Mouse (Mus musculus) limb, embryonic 15.5 days (tissue): ENCODE data around the gene Gm49711. TPM values are rescaled to one million over a fixed set of nuclear protein-coding genes. Genes with fewer than 3 reads are reported as not detected.
A peak's percentile ranks its signal among the peaks of the same experiment; 100 is the strongest.

ENCODE experiments used
- ATAC-seq: fragments of 200-750 bp; cut with Nextera tagmentation; 2 replicates; pipeline ENCODE4 v1.8.0; 2017; ENCODE audit warnings: low read depth, moderate TSS enrichment; ENCODE audit not compliant: insufficient number of reproducible peaks, low FRiP score, low TSS enrichment
- H3K27ac ChIP-seq: fragments of 300-500 bp; sonication (generic); 2 replicates; pipeline ENCODE4 v1.5.1; 2015; ENCODE audit warnings: moderate library complexity, mild to moderate bottlenecking, inconsistent platforms
- H3K27me3 ChIP-seq: fragments of 300-500 bp; sonication (generic); 2 replicates; pipeline ENCODE4 v1.6.1; 2015; ENCODE audit warnings: inconsistent platforms
- H3K36me3 ChIP-seq: fragments of 300-500 bp; sonication (generic); 2 replicates; pipeline ENCODE4 v1.6.1; 2015; ENCODE audit warnings: inconsistent platforms
- H3K4me1 ChIP-seq: fragments of 300-500 bp; sonication (generic); 2 replicates; pipeline ENCODE4 v1.6.1; 2015; ENCODE audit warnings: inconsistent platforms
- H3K4me2 ChIP-seq: fragments of 300-500 bp; sonication (generic); 2 replicates; pipeline ENCODE4 v1.6.1; 2015; ENCODE audit warnings: mild to moderate bottlenecking, inconsistent platforms
- H3K4me3 ChIP-seq: fragments of 300-500 bp; sonication (generic); 2 replicates; pipeline ENCODE4 v1.5.1; 2015; ENCODE audit warnings: mild to moderate bottlenecking, inconsistent platforms
- H3K9ac ChIP-seq: fragments of 300-500 bp; sonication (generic); 2 replicates; pipeline ENCODE4 v1.6.1; 2015; ENCODE audit warnings: inconsistent platforms
- H3K9me3 ChIP-seq: fragments of 300-500 bp; sonication (generic); 2 replicates; pipeline ENCODE4 v1.6.1; 2016; ENCODE audit warnings: inconsistent platforms
- WGBS: fragments of 180-500 bp; shearing (Covaris S2); methylation state at CpG from one replicate; pipeline ENCODE4 v1.1.7; 2015; 5-methylcytosine and 5-hydroxymethylcytosine counted together
- polyA plus RNA-seq: library from polyadenylated mRNA; unstranded; fragments of >200 nt; fragmentation: Nextera tagmentation; extraction: Ambion mirVana; gene quantifications from 2 replicates; pipeline ENCODE4 v1.2.1, GENCODE M21; 2015

Gm49711 gene
- polyA plus RNA-seq, 1 experiment from 2014 or later, result 0.27 TPM

- no peaks in the 10 kb centered on the region for H3K9me3 ChIP-seq
- no peak for ATAC-seq
- H3K36me3 ChIP-seq, result peaks cover 7% of the 10 kb centered on the region; the same call in 1 of the 2 replicates
- no peaks in the 10 kb centered on the region for H3K27me3 ChIP-seq
- no peak overlapping the region for H3K27ac ChIP-seq
- 0 out of 2 replicates have a peak, but pooled peaks cover 5% of the 10 kb centered on the region for H3K4me1 ChIP-seq
- H3K9ac ChIP-seq, result no peak overlapping the region
- H3K4me2 ChIP-seq, result no peak overlapping the region
- WGBS, result 75% methylated on average over 3 of the region's 3 CpGs
- H3K4me3 ChIP-seq, result no peak overlapping the region
Measured at GRCm38 (mm10) chr16:92105631-92106030, 47.5 kb downstream of the Gm49711 start.

GRCm38 (mm10) chr16:92107346-92107745, 49.2 kb downstream of the Gm49711 start:
- Histone ChIP-seq H3K27me3 (no peaks in the 10 kb centered on the region), H3K27ac (no peak overlapping the region), H3K9ac (no peak overlapping the region), H3K36me3 (peaks cover 11% of the 10 kb centered on the region), H3K4me3 (no peak overlapping the region), H3K4me2 (no peak overlapping the region), H3K9me3 (no peaks in the 10 kb centered on the region), H3K4me1 (0 out of 2 replicates have a peak, but pooled peaks cover 3% of the 10 kb centered on the region)
- WGBS, result 91% methylated on average over 5 of the region's 5 CpGs
- ATAC-seq, result no peak

- no peak for ATAC-seq
- H3K4me1 ChIP-seq, result peaks cover 26% of the 10 kb centered on the region
- no peak overlapping the region for H3K9ac ChIP-seq
- no peak overlapping the region for H3K4me3 ChIP-seq
- H3K36me3 ChIP-seq, result peaks cover 18% of the 10 kb centered on the region
- no peaks in the 10 kb centered on the region for H3K27me3 ChIP-seq
- WGBS, result 70% methylated on average over 5 of the region's 5 CpGs
- no peak overlapping the region for H3K27ac ChIP-seq
- no peak overlapping the region for H3K4me2 ChIP-seq
- no peaks in the 10 kb centered on the region for H3K9me3 ChIP-seq
Measured at GRCm38 (mm10) chr16:92114706-92115241, 56.7 kb downstream of the Gm49711 start.

- ATAC-seq, result no peak
- no peak overlapping the region; the same call in 1 of the 2 replicates for H3K4me3 ChIP-seq
- H3K27ac ChIP-seq, result no peak overlapping the region
- H3K27me3 ChIP-seq, result no peaks in the 10 kb centered on the region
- no peak overlapping the region for H3K9ac ChIP-seq
- peaks cover 18% of the 10 kb centered on the region for H3K36me3 ChIP-seq
- H3K9me3 ChIP-seq, result no peaks in the 10 kb centered on the region
- 34% methylated on average over 20 of the region's 20 CpGs for WGBS
- H3K4me1 ChIP-seq, result peaks cover 26% of the 10 kb centered on the region
- peak overlapping the region; percentile 13; the same call in 1 of the 2 replicates for H3K4me2 ChIP-seq
Measured at GRCm38 (mm10) chr16:92115611-92116421, 57.7 kb downstream of the Gm49711 start.

GRCm38 (mm10) chr16:92117337-92118209, 59.5 kb downstream of the Gm49711 start:
- Histone ChIP-seq H3K36me3 (peaks cover 7% of the 10 kb centered on the region), H3K9me3 (no peaks in the 10 kb centered on the region), H3K27me3 (no peaks in the 10 kb centered on the region), H3K9ac (no peak overlapping the region), H3K4me1 (peaks cover 26% of the 10 kb centered on the region), H3K4me3 (no peak overlapping the region), H3K4me2 (no peak overlapping the region), H3K27ac (no peak overlapping the region)
- 61% methylated on average over 9 of the region's 9 CpGs for WGBS
- no peak for ATAC-seq

- Histone ChIP-seq H3K27me3 (no peaks in the 10 kb centered on the region), H3K4me1 (peaks cover 26% of the 10 kb centered on the region), H3K9me3 (no peaks in the 10 kb centered on the region), H3K9ac (no peak overlapping the region), H3K27ac (no peak overlapping the region), H3K4me2 (no peak overlapping the region), H3K36me3 (no peaks in the 10 kb centered on the region), H3K4me3 (no peak overlapping the region)
- ATAC-seq, result no peak
- 51% methylated on average over 13 of the region's 13 CpGs for WGBS
Measured at GRCm38 (mm10) chr16:92119013-92119515, 60.9 kb downstream of the Gm49711 start.

DNA sequence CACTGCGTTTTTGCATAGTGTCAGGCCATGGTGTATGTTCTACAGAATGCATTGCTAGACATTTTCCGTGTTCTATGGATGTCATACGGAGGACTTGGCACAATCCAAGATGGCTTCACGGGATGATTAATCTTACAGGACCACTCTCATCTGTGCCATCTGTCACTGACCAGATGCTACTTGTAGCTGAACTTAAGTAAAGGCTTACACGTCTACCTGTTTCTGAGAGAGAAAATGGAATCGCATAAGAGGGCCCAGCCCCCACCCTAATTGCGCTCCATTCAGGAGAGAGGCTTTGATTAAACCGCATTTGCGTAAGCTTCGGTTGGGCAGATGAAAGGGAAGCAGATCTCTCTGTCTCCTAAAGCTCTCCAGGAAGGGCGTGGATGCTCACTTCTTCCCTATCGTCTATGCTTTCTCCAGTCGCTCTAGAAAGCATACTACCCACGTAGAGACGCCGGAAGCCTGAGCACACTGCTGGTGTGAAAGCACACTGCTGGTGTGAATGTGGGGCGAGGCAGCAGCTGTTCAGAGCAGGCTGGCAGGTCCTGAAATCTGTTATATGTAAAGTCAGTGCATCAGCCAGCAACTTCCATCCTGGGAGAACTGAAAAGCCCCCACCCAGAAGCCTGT, 62.9 kb downstream of the Gm49711 start:
- no peaks in the 10 kb centered on the region for H3K36me3 ChIP-seq
- H3K9ac ChIP-seq, result no peak overlapping the region
- H3K9me3 ChIP-seq, result no peaks in the 10 kb centered on the region
- no peak overlapping the region for H3K4me2 ChIP-seq
- H3K4me1 ChIP-seq, result peaks cover 12% of the 10 kb centered on the region
- H3K27ac ChIP-seq, result no peak overlapping the region
- no peak overlapping the region for H3K4me3 ChIP-seq
- no peak for ATAC-seq
- H3K27me3 ChIP-seq, result no peaks in the 10 kb centered on the region
- WGBS, result 76% methylated on average over 17 of the region's 17 CpGs

DNA sequence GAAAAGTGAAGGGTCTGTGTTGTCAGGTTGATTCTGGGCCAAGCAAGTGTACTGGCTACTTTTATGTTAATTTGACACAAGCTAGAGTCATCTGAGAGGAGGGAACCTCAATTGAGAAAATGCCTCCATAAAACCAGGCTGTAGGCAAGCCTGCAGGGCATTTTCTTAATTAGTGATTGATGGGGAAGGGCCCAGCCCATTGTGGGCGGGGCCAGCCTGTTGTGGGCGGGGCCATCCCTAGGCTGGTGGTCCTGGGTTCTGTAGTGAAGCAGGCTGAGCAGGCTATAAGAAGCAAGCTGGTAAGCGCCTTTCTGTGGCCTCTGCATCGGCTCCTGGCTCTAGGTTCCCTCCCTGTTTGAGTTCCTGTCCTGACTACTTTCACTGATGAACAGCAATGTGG, 69.1 kb downstream of the Gm49711 start:
- 46% methylated on average over 4 of the region's 4 CpGs for WGBS
- no peaks in the 10 kb centered on the region for H3K9me3 ChIP-seq
- no peaks in the 10 kb centered on the region for H3K4me1 ChIP-seq
- H3K36me3 ChIP-seq, result no peaks in the 10 kb centered on the region
- H3K4me2 ChIP-seq, result no peak overlapping the region
- H3K27ac ChIP-seq, result no peak overlapping the region
- no peak overlapping the region for H3K4me3 ChIP-seq
- no peak overlapping the region for H3K9ac ChIP-seq
- H3K27me3 ChIP-seq, result no peaks in the 10 kb centered on the region
- no peak for ATAC-seq

DNA sequence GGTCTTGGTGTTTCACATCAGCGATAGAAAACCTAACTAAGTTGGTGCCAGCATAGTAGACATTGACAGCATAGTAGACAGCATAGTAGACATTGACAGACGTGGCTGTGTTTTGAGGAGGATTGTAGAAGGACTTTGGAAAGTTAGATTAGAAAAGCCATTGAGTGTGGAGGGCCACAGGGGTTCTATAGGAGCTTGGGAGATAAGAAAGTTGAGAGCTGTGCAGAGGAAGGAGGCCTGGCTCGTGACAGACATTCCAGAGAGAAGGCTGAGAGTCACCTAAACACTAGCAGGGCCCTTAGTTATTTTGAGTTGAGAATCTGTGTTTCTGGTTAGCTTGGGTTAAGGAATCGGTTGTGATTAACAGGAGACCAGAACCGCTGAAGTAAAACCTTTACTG, 69.5 kb downstream of the Gm49711 start:
- no peak overlapping the region for H3K9ac ChIP-seq
- no peaks in the 10 kb centered on the region for H3K4me1 ChIP-seq
- no peaks in the 10 kb centered on the region for H3K9me3 ChIP-seq
- H3K36me3 ChIP-seq, result no peaks in the 10 kb centered on the region
- ATAC-seq, result no peak
- H3K4me3 ChIP-seq, result no peak overlapping the region
- 84% methylated on average over 5 of the region's 5 CpGs for WGBS
- H3K27ac ChIP-seq, result no peak overlapping the region
- no peaks in the 10 kb centered on the region for H3K27me3 ChIP-seq
- no peak overlapping the region for H3K4me2 ChIP-seq

- no peak for ATAC-seq
- no peak overlapping the region for H3K27ac ChIP-seq
- H3K4me1 ChIP-seq, result no peaks in the 10 kb centered on the region
- H3K4me2 ChIP-seq, result no peak overlapping the region
- H3K4me3 ChIP-seq, result no peak overlapping the region
- H3K9ac ChIP-seq, result no peak overlapping the region
- WGBS, result 91% methylated on average over 8 of the region's 8 CpGs
- H3K9me3 ChIP-seq, result no peaks in the 10 kb centered on the region
- no peaks in the 10 kb centered on the region for H3K36me3 ChIP-seq
- no peaks in the 10 kb centered on the region for H3K27me3 ChIP-seq
Measured at GRCm38 (mm10) chr16:92129843-92130242, 71.7 kb downstream of the Gm49711 start.

- WGBS, result 87% methylated on average over 4 of the region's 4 CpGs
- Histone ChIP-seq H3K9ac (no peak overlapping the region), H3K36me3 (no peaks in the 10 kb centered on the region), H3K4me3 (no peak overlapping the region), H3K27ac (no peak overlapping the region), H3K4me2 (no peak overlapping the region), H3K9me3 (no peaks in the 10 kb centered on the region), H3K4me1 (no peaks in the 10 kb centered on the region), H3K27me3 (no peaks in the 10 kb centered on the region)
- ATAC-seq, result no peak
Measured at GRCm38 (mm10) chr16:92132511-92132910, 74.4 kb downstream of the Gm49711 start.
